Mouse (Mus musculus): ENCODE results near the gene Pum1.
"Not testable (repeated sequence)": the region's sequence is repeated elsewhere in the genome, so short reads cannot be mapped to it uniquely, and the experiment has no call there.

Gene Pum1

DNA sequence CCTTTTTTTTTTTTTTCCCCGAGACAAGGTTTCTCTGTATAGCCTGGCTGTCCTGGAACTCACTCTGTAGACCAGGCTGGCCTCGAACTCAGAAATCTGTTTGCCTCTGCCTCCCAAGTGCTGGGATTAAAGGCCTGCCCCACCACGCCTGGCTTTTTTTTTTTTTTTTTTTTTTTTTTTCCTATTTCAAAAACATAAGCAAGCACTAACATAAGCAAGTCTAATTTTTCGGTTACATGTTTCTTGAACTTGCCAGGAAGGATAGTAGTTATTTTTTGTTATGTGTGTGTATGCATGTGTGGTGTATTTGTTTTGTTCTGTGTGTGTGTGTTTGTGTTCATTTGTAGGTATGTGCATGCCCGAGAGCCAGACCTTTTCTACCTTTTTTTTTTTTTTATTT, 6.9 kb downstream of the Pum1 start:
- DNase-seq, result not testable (repeated sequence)

DNA sequence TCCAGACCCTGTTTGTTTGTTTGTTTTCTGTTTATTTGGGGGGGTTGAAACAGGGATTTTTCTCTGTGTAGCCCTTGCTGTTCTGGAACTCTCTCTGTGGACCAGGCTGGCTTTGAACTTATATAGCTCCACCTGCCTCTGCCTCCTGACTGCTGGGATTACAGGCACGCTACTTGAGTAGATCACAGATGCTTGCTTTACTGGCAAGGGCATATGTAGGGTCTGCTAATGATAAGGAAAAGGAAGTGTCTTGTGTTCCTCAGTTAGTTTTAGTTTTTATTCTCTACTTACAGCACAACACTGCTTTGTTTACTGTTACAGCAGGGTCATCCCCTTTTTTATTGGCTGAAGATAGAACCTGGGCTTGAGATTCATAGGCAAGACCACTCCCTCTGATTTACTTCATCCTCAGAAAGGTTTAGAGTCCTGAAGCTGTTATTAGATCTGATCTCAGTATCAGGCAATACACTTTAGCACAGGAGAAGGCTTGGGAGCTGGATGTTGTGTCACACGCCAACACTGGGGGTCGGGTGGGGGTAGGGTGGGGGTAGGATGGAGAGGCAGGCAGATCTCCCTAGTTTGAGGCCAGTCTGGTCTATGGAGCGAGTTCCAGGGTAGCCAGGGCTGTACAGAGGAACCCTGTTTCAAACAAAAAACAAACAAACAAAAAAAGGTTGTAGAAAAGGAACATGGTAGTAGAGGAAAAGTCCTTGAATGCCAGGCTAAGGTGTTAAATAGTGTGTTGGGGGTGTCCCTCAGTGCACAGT, 8.1 kb downstream of the Pum1 start:
- DNase-seq, result no peak

- DNase-seq, result no peak
These were observed 9.0 kb downstream of the Pum1 start for GRCm38 (mm10) chr4:130672161-130672560.

DNA sequence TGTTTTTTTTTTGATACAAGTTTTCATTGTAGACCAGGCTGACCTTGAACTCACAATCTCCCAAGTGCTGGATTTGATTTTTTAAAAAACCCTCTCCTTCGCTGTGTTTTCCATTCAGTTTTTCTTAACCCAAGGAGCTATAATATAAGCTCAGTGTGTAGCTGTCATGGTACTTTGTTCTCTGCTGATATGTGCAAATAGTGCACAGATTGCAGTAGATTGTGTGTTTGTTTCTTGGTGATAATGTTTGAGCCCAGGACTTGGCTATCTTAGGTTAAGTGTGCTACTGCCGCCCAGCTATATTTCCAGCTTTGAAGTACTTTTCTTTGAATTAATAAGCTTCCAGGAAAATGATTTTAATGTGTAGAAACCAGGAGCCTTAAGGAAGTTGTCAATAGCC, 13.6 kb downstream of the Pum1 start:
- no peak for DNase-seq

DNA sequence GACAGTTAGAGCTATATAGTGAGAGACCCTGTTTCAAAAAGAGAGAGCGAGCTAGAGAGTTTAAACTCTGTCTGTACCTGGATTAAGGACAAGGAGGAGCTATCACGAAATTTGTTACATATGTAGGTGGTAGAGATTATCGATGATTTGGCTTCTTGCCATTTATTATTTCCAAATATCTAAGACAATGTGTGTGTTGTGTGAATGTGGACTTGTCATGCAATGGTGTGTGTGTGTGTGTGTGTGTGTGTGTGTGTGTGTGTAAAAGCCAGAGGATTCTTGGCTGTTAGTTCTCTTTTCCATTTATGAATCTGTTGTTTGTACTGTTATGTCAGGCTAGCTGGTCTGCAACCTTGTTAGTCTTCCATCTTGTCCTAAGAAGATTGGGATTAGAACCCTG, 15.0 kb downstream of the Pum1 start:
- no peak for DNase-seq

DNA sequence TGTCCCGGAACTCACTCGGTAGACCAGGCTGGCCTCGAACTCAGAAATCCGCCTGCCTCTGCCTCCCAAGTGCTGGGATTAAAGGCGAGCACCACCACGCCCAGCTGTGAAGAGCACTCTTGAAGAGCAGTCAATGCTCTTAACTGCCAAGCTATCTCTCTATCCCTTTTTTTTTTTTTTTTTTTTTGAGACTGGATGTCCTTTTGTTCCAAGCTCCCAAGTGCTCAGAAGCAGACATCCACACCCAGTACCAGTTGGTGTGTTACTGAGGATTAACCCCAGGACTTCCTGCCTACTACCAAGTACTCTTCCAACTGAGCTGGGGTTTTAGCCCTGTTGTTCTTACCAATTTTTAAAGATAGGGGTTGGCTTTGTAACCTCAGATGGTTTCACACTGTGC, 17.6 kb downstream of the Pum1 start:
- no peak for DNase-seq

DNA sequence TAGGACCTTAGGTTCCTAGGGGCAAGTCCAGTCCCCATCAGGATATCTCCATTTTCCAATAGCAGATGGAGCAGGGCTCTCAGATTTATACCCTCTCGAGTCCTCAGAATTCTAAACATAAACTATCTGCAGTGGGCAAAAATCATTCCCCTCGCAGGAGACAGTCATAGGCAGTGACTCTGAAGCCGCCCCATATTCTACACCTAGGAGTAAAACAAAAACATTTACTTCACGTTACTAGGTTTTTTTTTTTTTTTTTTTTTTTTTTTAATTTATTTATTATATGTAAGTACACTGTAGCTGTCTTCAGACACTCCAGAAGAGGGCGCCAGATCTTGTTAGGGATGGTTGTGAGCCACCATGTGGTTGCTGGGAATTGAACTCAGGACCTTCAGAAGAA, 19.9 kb downstream of the Pum1 start:
- DNase-seq, result not testable (repeated sequence)

GRCm38 (mm10) chr4:130693936-130694335, 30.8 kb downstream of the Pum1 start:
- DNase-seq, result no peak

GRCm38 (mm10) chr4:130694982-130695381, 31.9 kb downstream of the Pum1 start:
- DNase-seq, result no peak

DNA sequence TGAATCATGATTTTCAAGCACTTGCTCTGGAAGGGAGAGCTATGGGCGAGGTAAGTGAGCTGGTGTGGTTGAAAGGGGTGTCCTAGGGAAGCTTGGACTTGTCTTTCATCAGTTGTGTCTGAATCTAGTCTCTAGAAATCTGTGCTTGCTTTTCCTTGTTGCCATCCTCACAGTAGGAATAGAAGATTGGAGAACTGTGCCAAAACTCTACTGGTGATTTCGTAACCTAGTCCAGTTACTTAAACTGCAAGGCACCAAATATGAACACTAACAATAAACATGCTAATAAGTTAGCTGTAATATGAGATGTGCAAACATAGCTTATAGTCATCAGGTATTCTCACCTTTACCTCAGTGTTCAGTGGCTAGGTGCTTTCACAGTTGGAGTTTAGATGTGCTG, 37.9 kb downstream of the Pum1 start:
- no peak for DNase-seq

DNA sequence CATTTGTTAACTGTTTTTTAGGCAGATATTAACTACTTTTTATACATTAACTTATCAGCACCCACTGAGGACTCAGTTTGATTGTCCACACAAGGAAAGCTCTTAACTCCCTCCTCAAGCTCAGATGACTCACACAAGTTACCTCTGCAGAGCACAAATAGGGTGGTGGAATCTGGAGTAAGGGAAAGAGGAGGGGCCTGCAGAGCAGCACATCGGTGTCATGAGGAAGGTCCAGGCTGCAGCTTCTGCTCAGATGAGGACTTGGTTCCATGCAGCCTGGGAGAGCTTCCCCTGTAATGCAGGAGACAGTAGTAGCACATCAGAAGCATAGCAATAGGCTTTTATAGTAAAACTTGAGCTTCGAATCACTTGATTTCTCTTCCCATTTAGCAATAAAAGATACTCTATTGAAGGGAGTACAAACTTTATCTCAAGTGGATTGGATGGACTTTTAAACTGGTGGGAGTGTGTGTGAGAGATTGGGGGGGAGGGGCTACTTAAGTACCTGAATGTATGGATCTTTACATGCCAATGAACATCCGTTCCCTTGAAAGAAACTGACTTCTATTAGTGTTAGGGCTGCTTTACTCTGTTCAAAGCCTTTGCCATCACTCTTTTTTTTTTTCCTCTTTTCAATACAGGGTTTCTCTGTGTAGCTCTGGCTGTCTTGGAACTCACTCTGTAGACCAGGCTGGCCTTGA, 39.9 kb downstream of the Pum1 start:
- DNase-seq, result no peak

DNA sequence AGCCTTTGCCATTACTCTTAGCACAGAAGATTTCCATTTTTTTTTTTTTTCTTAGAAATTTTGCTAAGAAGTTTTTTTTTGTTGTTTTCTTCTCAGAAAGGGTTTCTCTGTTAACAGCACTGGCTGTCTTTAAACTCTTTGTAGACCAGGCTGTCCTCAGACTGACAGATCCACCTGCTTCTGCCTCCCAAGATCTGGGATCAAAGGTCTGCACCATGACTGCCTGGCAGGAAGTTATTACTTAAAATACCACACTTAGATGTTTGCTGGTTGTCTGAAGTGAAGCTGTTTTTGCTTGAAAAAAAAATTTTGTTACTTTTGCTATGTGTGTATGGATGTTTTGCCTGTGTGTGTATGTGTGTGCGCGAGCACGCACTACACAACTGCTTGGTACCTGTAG, 40.5 kb downstream of the Pum1 start:
- DNase-seq, result no peak

GRCm38 (mm10) chr4:130704615-130705014, 41.5 kb downstream of the Pum1 start:
- DNase-seq, result no peak

- no peak for DNase-seq
These were observed 43.3 kb downstream of the Pum1 start for GRCm38 (mm10) chr4:130706215-130707000.

- DNase-seq, result no peak
These were observed 48.3 kb downstream of the Pum1 start for GRCm38 (mm10) chr4:130711353-130711848.

GRCm38 (mm10) chr4:130712341-130712740, 49.2 kb downstream of the Pum1 start:
- no peak for DNase-seq

GRCm38 (mm10) chr4:130713430-130713829, 50.3 kb downstream of the Pum1 start:
- no peak for DNase-seq

- no peak for DNase-seq
These were observed 52.0 kb downstream of the Pum1 start for GRCm38 (mm10) chr4:130715126-130715525.

DNA sequence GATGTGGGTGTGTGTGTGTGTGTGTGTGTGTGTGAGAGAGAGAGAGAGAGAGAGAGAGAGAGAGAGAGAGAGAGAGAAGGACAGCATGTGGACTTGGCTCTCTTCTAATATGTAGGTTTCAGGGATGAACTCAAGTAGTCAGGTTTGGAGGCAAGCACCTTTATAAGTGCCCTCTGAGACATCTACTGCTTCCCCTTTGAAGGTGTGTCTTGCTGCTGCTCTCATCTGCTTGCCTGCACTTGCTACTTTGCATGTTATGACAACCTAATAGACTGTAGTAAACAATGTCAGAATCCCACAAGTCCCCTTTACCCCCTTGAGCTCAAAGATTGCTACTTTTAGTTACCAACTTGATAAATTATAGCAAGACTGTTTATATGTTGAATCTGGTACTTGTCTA, 52.5 kb downstream of the Pum1 start:
- no peak for DNase-seq

GRCm38 (mm10) chr4:130719348-130719747, 56.2 kb downstream of the Pum1 start:
- DNase-seq, result no peak

DNA sequence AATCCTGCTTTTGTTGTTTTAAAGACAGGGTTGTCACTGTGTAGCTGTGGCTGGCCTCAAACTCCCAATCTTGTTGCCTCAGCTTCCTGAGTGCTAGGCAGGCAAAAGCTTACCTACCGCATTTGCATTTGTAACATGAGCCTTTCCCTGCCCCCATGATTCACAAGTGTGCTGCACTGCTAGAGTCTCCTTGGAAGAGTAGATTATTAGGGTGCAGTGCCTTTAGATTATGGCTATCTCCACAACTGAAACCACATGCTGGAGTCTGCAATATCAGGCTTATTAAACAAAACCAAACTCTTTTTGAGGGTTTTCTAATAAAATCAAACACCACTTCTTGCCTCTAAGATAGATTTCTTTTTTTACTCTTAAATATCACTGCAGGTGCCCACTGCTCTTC, 59.5 kb downstream of the Pum1 start:
- no peak for DNase-seq

DNA sequence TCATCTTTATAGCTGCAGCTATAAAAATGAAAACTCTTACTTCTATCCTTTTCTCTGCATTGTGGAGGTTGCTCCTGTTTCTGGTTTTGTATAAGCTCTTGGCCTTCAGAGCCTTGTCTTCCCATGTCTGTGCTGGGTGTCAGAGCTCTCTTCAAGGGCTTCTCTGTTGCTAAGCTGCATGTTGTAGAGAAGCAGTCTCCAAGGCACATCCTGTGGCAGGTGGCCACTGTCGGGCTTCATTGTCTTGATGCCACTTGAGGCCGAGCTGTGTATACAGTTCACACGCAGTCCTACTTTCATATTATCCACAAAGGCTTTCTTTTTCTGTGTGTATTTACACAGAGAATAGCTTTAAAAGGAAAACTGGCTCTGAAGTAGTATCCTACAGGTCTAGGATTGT, 63.0 kb downstream of the Pum1 start:
- no peak for DNase-seq

DNA sequence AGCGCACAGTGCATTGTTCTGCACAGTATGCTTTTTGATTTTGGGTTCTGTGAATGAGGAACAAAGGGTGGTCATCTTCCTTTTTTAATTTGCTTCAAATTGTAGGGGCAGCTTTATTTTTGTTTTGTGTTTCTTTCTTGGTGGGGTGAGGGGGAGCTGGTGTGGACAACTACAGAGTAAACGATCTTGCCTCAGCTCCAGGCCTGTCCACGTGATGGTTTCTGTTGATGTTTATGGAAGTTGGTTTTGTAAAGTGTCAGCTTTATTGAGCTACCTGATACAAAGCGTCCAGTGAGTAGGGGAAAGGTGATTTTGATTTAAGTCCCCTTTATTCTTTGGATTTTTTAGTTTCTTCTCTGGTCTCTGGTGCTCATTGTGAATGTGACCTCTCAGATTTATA, 72.8 kb downstream of the Pum1 start:
- no peak for DNase-seq

- peak; percentile 34 for DNase-seq
These were observed 75.4 kb downstream of the Pum1 start for GRCm38 (mm10) chr4:130738527-130738926.
